Mouse (Mus musculus) T-cell, adult 66 days (primary cell): ENCODE data around the gene Fbxo4. TPM values are rescaled to one million over a fixed set of nuclear protein-coding genes. Genes with fewer than 3 reads are reported as not detected.

Experiments
- total RNA-seq, 2 experiments: library from RNA; stranded (reverse); gene quantifications; 3 replicates in 1 of 2; 4 replicates in 1 of 2; pipeline ENCODE4 v1.2.4; 2023

Gene Fbxo4
- total RNA-seq, result 10 to 100 TPM; 14.4 to 15.7 TPM

GRCm38 (mm10) chr15:3979061-3979848 is at the start of gene Fbxo4:
Fbxo4 (minus strand) TSS chr15:3979573.

DNA sequence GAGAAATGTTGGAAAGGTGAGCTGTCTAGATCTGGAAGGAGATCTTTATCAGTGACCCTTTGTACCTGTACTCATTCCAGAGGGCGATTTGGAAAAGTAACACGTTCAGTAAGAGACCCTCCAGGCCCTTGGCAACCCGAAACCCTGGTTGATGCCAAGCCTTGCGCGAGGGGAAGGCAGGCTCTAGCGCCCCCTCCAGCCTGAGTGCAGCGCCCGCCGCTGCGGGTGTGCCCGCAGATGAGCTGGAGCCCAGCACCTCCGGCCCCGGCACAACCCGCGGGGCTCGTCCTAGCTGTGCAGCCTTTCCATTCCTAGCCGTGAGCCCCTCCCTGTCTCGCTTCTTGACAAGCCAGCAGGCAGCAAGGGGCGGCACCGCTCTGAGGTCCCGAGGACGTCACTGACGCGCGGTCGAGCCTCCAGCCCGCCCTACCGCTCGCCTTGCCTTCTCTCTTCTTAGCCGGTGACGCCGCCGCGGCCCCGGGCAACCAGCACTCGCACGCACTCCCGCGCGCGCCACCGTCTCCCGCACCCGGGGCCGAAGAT is 46.9 kb upstream of the Fbxo4 start, which contains the start of gene Oxct1:
Oxct1 (plus strand) TSS at position 153 of the 543 bp plus-strand sequence.

GRCm38 (mm10) chr15:3995448-3996266 is 16.3 kb upstream of the Fbxo4 start, which contains the start of gene AW549877:
AW549877 (minus strand) TSS chr15:3995744.

Other genes starting within 250 kb of the Fbxo4 start
- gene AW549877, start 16.2 kb upstream of the Fbxo4 start, total RNA-seq, result 10 to 100 TPM; 44.8 to 47.8 TPM
- 10 to 100 TPM; 61.6 to 70.7 TPM for gene Oxct1, start 46.8 kb upstream of the Fbxo4 start, total RNA-seq